Mouse (Mus musculus) lung, postnatal 25 days (tissue): ENCODE measurements at regions not wholly inside any gene's neighbourhood (a gene's known extent, or its start where the extent isn't known, plus 50 kb on each side); places are given as distances from the start of the nearest gene placed in this dataset.

Source experiments
- DNase-seq: peaks from one replicate; pipeline ENCODE4 v3.0.0; 2022; ENCODE audit warnings: low spot score

DNA sequence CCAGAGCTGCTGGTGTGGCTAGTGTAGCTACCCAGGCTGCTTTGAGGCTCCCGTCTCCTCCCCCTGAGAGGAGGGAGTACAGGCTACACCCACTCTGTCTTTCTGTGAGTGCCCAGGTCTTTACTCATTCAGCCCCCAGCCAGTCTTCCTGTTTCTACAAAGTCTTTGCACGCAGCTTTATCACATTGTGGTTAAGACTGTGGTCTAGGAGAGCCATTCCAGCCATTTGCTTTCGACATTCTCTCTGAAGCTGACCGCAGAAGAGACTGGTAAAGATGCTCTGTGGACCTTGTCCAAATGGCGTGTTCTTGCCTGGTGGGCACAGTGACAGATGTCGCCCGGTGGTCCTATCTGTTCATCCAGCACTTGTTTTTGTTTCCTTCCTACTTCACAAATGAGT lies 62.0 kb downstream of the Tpra1 start:
- DNase-seq, result no peak

GRCm38 (mm10) chr6:88964911-88965310 lies 62.9 kb downstream of the Tpra1 start:
- DNase-seq, result no peak

GRCm38 (mm10) chr6:88965361-88966226 lies 63.5 kb downstream of the Tpra1 start:
- no peak for DNase-seq

DNA sequence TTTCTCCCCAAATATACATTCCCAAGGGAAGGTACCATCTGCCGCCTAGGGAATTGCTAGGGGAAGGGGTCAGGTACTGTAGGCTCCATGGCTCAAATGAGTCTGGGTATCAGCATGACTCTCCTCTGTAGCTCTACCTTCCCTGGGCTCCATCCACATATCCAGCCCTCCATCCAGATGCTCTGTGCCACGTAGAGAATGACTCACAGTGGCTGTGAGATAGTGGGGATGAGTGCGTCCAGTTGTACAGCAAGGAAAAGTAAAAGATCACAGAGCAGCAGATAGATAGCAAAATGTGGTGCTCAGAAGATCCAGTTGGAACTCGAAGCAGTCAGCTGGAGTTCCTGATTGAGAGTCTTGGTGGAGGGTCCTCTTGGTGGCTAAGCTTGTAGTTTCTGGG lies 64.5 kb downstream of the Tpra1 start:
- DNase-seq, result no peak

DNA sequence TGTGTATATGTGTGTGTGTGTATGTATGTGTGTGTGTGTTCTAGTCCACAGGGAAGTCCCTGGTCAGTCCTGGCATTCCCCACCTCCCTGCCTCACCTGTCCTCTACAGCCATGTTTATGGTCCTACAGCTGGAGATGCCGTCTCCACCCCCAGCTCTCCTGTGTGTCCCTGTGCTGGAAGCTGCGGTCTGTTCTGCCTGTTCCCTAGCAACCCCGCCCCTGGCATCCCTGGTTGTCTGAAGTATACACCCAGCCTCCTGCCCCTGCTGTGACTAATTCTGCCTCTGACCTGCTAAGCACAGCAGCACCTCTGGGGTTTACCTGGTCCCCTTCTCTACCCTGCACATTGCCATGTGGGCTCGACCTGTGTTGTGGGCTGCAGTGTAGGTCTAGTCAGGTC lies 66.8 kb downstream of the Tpra1 start:
- no peak for DNase-seq

DNA sequence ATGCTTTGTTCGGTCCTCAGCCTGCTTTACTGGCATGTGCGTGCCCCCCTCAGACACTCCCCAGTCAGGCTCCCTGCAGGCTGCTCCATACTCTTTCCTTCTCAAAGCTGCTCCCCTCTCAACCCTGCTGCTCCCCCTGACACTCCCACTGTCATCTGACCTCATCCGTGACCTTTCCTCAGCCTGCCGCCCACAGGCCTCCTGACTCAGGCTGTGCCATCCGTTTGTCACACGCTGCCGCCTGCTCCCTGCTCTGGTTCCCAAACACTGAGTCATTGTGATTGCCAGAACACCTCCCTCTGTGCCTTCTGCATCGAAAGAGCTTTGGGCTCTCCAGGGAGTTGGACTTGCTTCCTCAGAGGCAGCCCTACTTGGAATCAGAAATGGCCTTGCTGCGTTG lies 69.7 kb downstream of the Tpra1 start:
- DNase-seq, result no peak

- no peak for DNase-seq
These were observed 72.4 kb downstream of the Tpra1 start for GRCm38 (mm10) chr6:88974457-88974856.

DNA sequence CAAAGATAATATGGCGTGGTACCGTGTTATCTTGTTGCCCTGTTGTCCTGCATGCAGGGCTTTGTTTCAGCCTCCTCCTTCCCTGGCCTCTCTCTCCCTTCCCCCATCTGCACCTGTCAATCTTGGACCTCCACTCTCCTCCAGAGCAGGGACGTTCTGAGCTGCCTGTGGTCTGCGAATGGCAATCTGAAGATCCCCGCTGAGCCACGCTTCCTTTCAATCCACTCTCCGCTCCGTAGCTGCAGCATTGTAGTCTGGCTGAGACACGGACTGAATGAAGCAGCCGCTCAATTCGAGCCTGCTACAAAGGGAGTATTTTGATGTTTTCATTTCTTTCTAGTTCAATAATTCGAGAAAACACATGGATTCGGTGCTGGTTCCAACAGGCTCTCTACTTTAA lies 74.5 kb downstream of the Tpra1 start:
- no peak for DNase-seq

- no peak for DNase-seq
These were observed 74.9 kb downstream of the Tpra1 start for GRCm38 (mm10) chr6:88976994-88977393.

GRCm38 (mm10) chr6:88978970-88979369 lies 76.9 kb downstream of the Tpra1 start:
- DNase-seq, result peak; percentile 22

DNA sequence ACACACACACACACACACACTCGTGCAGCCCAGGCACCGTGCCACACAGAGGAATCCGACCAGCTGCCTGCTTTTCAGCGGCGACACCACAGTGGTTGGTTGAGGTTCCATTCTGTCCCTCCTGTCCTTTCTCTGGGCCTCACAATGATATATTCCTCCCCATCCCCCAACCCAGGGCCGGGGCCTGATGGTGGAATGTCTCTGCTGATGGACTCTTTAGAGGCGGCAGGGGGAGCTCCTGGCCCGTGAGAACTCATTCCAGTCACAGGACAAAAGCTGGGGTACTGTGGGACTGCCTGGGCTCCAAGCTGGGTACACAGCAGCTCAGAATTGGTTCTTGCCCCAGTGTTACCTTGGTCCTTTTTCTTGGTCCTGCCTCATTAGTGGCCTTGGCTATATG lies 78.1 kb downstream of the Tpra1 start:
- DNase-seq, result peak; percentile 72

DNA sequence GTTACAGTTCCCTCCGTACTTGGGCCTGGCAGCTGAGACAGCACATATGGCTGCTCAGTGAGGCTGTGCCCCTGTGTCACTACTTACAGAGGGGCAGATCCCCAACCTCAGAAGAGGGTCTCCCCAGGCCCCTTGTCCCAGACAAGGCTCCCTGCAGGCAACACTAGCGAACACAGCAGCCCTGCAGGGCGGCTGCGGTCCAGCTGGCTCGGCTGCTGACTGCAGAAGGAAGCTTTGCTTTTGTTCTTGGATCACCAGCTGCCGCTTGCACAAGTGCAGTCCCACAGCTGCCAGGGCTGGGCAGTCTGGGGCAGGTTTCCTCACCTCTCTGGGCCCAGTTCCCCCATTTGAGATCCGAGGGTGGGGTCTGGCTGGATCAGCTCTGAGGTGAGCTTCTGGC lies 79.5 kb downstream of the Tpra1 start:
- no peak for DNase-seq

DNA sequence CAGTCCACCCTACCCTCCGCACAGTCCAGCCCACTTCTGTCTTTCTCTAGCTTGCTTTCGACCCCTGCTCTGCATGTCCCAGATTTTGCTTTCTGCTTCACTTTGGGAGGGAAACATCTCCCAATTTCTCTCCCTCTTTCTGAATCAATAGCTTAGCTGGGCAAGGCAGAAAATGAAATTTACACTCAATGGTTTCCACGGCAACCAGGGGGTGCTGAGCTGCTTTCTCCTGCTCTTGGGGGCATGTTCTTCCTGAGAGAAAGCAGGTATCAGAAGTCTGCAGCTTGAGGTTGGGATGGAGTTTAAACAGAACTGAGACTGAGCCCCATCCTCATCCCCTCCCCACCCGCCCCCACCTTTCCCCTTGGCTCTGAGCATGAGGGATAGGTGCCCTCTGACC lies 82.1 kb downstream of the Tpra1 start:
- DNase-seq, result no peak

- DNase-seq, result no peak
These were observed 82.8 kb downstream of the Tpra1 start for GRCm38 (mm10) chr6:88984863-88985262.

DNA sequence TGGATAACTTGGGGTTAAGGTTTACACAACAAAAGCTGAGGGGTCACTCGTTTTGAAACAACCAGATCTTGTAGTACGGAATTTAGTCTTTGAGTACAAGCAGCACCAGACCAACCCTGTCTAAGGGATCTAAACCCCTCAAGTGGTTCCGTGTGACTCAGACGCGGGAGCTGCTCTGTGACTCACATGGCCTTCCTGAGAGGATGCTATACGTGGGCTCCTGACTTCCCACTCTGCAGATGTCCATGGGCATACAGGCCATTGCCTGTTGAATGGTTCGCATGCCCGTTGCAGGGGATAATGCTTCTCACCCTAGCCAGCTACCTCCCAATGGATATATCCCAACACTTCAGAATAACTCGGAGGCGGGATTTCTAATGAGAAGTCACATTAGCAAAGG lies 86.5 kb downstream of the Tpra1 start:
- DNase-seq, result no peak

GRCm38 (mm10) chr6:88989617-88990299 lies 87.7 kb downstream of the Tpra1 start:
- no peak for DNase-seq

DNA sequence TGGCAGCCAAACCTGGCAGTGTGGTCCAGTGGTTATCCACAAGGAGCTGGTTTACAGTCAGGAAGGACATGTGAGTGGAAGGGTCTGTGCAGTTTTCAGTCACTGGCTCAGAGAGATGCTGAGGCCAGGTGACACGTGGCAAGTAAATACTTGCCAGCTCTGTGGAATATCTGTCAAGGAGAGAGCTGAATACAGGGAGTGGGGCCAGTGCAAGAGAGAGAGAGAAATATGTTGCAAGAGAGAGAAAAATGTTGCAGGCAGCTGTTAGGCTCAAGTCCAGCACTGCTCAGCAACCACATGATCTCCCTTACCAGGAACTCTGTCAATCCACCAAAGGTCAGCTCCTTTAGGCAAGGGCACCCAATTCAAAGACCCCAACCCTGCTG lies 88.2 kb downstream of the Tpra1 start:
- DNase-seq, result peak; percentile 23

DNA sequence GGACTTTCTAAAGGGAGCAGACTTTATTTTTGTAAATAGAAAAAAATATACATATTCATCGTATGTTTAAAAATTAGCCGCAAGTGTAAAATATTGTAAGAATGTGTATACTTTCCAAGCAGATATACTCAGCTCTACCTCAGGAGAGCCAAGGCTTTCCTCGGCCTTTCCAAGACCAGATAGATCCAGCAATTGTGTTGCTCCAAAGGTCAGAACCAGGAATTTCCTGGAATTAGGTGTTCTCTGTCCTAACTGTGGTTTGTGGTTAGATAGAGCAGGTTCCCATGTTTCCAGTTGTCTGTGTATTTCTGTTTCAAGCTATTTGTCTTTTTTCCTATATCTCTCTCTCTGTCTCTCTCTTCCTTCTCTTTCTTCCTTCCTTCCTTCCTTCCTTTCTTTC lies 93.0 kb downstream of the Tpra1 start:
- no peak for DNase-seq

GRCm38 (mm10) chr6:88998927-88999722 lies 97.1 kb downstream of the Tpra1 start:
- no peak for DNase-seq

DNA sequence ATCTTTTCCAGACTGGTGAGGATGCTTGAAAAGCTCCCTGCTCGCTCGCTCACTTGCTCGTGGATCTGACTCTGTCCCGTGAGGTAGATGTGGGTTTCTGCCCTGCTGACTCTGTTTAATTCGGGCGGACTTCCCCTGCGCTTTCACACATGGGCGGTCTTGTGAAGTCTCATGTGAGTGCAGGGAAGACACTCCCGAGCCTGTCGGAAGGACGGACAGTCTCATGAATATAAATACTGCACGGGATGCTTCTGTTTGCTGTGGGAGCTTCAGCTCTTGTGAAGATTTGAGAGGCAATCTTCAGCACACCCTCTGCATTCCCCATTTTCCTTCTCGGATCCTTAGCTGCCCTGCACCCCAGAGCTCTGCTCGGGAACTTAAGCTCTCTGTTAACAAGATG lies 98.3 kb downstream of the Tpra1 start:
- peak; percentile 53 for DNase-seq

GRCm38 (mm10) chr6:89003197-89003923 lies 101.3 kb downstream of the Tpra1 start:
- no peak for DNase-seq

DNA sequence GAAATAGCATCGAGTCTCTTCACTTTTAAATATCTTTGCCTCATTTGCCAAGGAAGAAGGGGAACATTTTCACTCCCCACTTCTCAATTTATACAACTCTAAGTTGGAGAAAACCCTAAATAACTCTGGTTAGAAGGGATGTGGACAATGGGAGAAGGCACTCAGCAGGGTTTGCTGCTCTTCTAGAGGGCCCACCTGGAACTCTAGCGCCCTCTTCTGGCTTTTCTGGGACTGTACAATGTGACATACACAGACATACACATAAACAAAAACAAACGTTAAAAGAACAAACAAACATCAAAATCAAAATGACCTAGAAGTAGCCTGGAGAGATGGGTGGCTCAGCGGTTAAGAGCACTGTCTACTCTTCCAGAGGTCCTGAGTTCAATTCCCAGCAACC lies 103.0 kb downstream of the Tpra1 start:
- no peak for DNase-seq
